Mouse (Mus musculus) urinary bladder, postnatal 4 days (tissue): ENCODE measurements around the gene Prkd2.

Source experiments
- DNase-seq, 2 experiments: peaks; one replicate each; pipeline ENCODE4 v3.0.0; 2021 to 2022; ENCODE audit warnings: low spot score in 2 of 2

Prkd2 gene

GRCm38 (mm10) chr7:16826571-16826970, 16.1 kb upstream of the Prkd2 start:
- no peak for DNase-seq

GRCm38 (mm10) chr7:16827274-16827673, 15.4 kb upstream of the Prkd2 start:
- DNase-seq, result no peak

GRCm38 (mm10) chr7:16830449-16830848, 12.3 kb upstream of the Prkd2 start:
- DNase-seq, result no peak

GRCm38 (mm10) chr7:16837916-16838803, 4.5 kb upstream of the Prkd2 start:
- DNase-seq, result no peak

GRCm38 (mm10) chr7:16838804-16839426, 3.8 kb upstream of the Prkd2 start:
- no peak for DNase-seq

- DNase-seq, result no peak
Observed at GRCm38 (mm10) chr7:16839427-16840108, 3.1 kb upstream of the Prkd2 start.

GRCm38 (mm10) chr7:16840109-16840491, 2.6 kb upstream of the Prkd2 start:
- DNase-seq, result no peak

GRCm38 (mm10) chr7:16841078-16841477, 1.6 kb upstream of the Prkd2 start:
- DNase-seq, result no peak

GRCm38 (mm10) chr7:16841561-16842560, 841 bp upstream of the Prkd2 start:
- DNase-seq, result no peak

- DNase-seq, result no peak
Observed at GRCm38 (mm10) chr7:16843441-16844171, 904 bp downstream of the Prkd2 start.

- DNase-seq, result no peak
Observed at GRCm38 (mm10) chr7:16844696-16845071, 2.0 kb downstream of the Prkd2 start.

- DNase-seq, result no peak
Observed at GRCm38 (mm10) chr7:16845072-16845819, 2.5 kb downstream of the Prkd2 start.

- no peak for DNase-seq
Observed at GRCm38 (mm10) chr7:16845820-16846167, 3.1 kb downstream of the Prkd2 start.

- no peak for DNase-seq
Observed at GRCm38 (mm10) chr7:16846775-16847174, 4.1 kb downstream of the Prkd2 start.

GRCm38 (mm10) chr7:16847507-16847906, 4.8 kb downstream of the Prkd2 start:
- DNase-seq, result no peak

GRCm38 (mm10) chr7:16848579-16848978, 5.9 kb downstream of the Prkd2 start:
- DNase-seq, result no peak

GRCm38 (mm10) chr7:16851636-16852035, 8.9 kb downstream of the Prkd2 start:
- DNase-seq, result no peak

- DNase-seq, result no peak
Observed at GRCm38 (mm10) chr7:16853302-16853831, 10.7 kb downstream of the Prkd2 start.

- DNase-seq, result no peak
Observed at GRCm38 (mm10) chr7:16858336-16858735, 15.6 kb downstream of the Prkd2 start.
